Mouse (Mus musculus): ENCODE measurements around the gene Gprin1.

- TF ChIP-seq CTCF (IDR thresholded peaks at IDR 0.05; ENCODE audit: low read depth) (no peak), EP300 (IDR thresholded peaks at IDR 0.05; ENCODE audit: low read depth) (no peak)
Observed at GRCm38 (mm10) chr13:54759496-54759895, 9.8 kb upstream of the Gprin1 start.
